Mouse (Mus musculus): ENCODE data around the gene Nde1.
A peak's percentile ranks its signal among the peaks of the same experiment; 100 is the strongest.

Gene Nde1

GRCm38 (mm10) chr16:14160941-14161340 is 2.1 kb upstream of the Nde1 start:
- DNase-seq (ENCODE audit: low spot score in 2 of 2) = no peak

- DNase-seq (ENCODE audit: low spot score in 2 of 2) = no peak
Measured at GRCm38 (mm10) chr16:14163731-14164130, 656 bp downstream of the Nde1 start.

GRCm38 (mm10) chr16:14166490-14166889 is 3.4 kb downstream of the Nde1 start:
- peak; percentile 4 to 44 for DNase-seq (ENCODE audit: low spot score in 2 of 2)

GRCm38 (mm10) chr16:14169706-14170105 is 6.6 kb downstream of the Nde1 start:
- DNase-seq (ENCODE audit: low spot score in 2 of 2) = no peak

GRCm38 (mm10) chr16:14178041-14178440 is 15.0 kb downstream of the Nde1 start:
- DNase-seq (ENCODE audit: low spot score in 2 of 2) = no peak

GRCm38 (mm10) chr16:14180163-14180733 is 17.2 kb downstream of the Nde1 start:
- no peak for DNase-seq (ENCODE audit: low spot score in 2 of 2)

GRCm38 (mm10) chr16:14182360-14182759 is 19.3 kb downstream of the Nde1 start:
- DNase-seq (ENCODE audit: low spot score in 2 of 2) = no peak

- DNase-seq (ENCODE audit: low spot score in 2 of 2) = no peak
Measured at GRCm38 (mm10) chr16:14183856-14184255, 20.8 kb downstream of the Nde1 start.

- no peak for DNase-seq (ENCODE audit: low spot score in 2 of 2)
Measured at GRCm38 (mm10) chr16:14185516-14185915, 22.4 kb downstream of the Nde1 start.

- DNase-seq (ENCODE audit: low spot score in 2 of 2) = no peak
Measured at GRCm38 (mm10) chr16:14194164-14194950, 31.3 kb downstream of the Nde1 start.

GRCm38 (mm10) chr16:14195427-14195826 is 32.4 kb downstream of the Nde1 start:
- peak in 1 of 2 experiments; percentile 22 for DNase-seq (ENCODE audit: low spot score in 2 of 2)

- DNase-seq (ENCODE audit: low spot score in 2 of 2) = no peak
Measured at GRCm38 (mm10) chr16:14198798-14199197, 35.7 kb downstream of the Nde1 start.

- no peak for DNase-seq (ENCODE audit: low spot score in 2 of 2)
Measured at GRCm38 (mm10) chr16:14215156-14215555, 52.1 kb downstream of the Nde1 start.

- peak; percentile 19 to 41 for DNase-seq (ENCODE audit: low spot score in 2 of 2)
Measured at GRCm38 (mm10) chr16:14237100-14237723, 74.1 kb downstream of the Nde1 start.

- DNase-seq (ENCODE audit: low spot score in 2 of 2) = no peak
Measured at GRCm38 (mm10) chr16:14242059-14242458, 79.0 kb downstream of the Nde1 start.

Measured in spleen, postnatal 36 days (tissue).